Mouse (Mus musculus): Measurements from ENCODE around the gene Bche. TPM values are rescaled to one million over a fixed set of nuclear protein-coding genes. Genes with fewer than 3 reads are reported as not detected.

The Bche gene
- 15.1 and 15.8 TPM in 2 replicates for polyA plus RNA-seq (2015; fragmentation: Nextera tagmentation; extraction: Ambion mirVana)

GRCm38 (mm10) chr3:73708410-73708714, at the start of gene Bche:
Bche (minus strand) TSS chr3:73708415.
- Histone ChIP-seq H3K4me2 (peak within 1 kb of the TSS; percentile 59), H3K27ac (peak within 1 kb of the TSS; percentile 66), H3K27me3 (no peaks in the 10 kb centered on the region), H3K9me3 (replicated peaks) (no peaks in the 10 kb centered on the region), H3K4me3 (peak within 1 kb of the TSS; percentile 52), H3K4me1 (replicated peaks) (no peaks in the 10 kb centered on the region; the same call in 1 of the 2 replicates), H3K36me3 (peaks cover 3% of the 10 kb centered on the region; the same call in 1 of the 2 replicates), H3K9ac (peak within 1 kb of the TSS; percentile 42)
- WGBS = 15% methylated on average over 10 of the region's 10 CpGs
- ATAC-seq (replicated peaks; ENCODE audit: insufficient number of reproducible peaks, insufficient read depth, low FRiP score, low read depth) = no peak

GRCm38 (mm10) chr3:73741998-73742397, 33.8 kb upstream of the Bche start:
- Histone ChIP-seq H3K9me3 (replicated peaks) (no peaks in the 10 kb centered on the region), H3K36me3 (no peaks in the 10 kb centered on the region), H3K4me3 (no peak overlapping the region), H3K9ac (no peak overlapping the region), H3K27me3 (no peaks in the 10 kb centered on the region), H3K4me1 (replicated peaks) (no peaks in the 10 kb centered on the region), H3K4me2 (no peak overlapping the region), H3K27ac (no peak overlapping the region)
- no peak for ATAC-seq (replicated peaks; ENCODE audit: insufficient number of reproducible peaks, insufficient read depth, low FRiP score, low read depth)

GRCm38 (mm10) chr3:73731677-73732076, 23.5 kb upstream of the Bche start:
- WGBS = 41% methylated on average over 2 of the region's 2 CpGs
- ATAC-seq (replicated peaks; ENCODE audit: insufficient number of reproducible peaks, insufficient read depth, low FRiP score, low read depth) = no peak
- no peak overlapping the region for H3K27ac ChIP-seq

GRCm38 (mm10) chr3:73729511-73729910, 21.3 kb upstream of the Bche start:
- no peaks in the 10 kb centered on the region for H3K27me3 ChIP-seq
- 83% methylated on average over 5 of the region's 5 CpGs for WGBS

More at GRCm38 (mm10) chr3:73731677-73732076, 23.5 kb upstream of the Bche start:
- no peaks in the 10 kb centered on the region for H3K9me3 ChIP-seq (replicated peaks)
- H3K4me3 ChIP-seq = no peak overlapping the region
- H3K36me3 ChIP-seq = no peaks in the 10 kb centered on the region
- H3K27me3 ChIP-seq = no peaks in the 10 kb centered on the region
- H3K4me2 ChIP-seq = no peak overlapping the region
- H3K9ac ChIP-seq = no peak overlapping the region
- H3K4me1 ChIP-seq (replicated peaks) = no peaks in the 10 kb centered on the region

GRCm38 (mm10) chr3:73725711-73726110, 17.5 kb upstream of the Bche start:
- H3K4me2 ChIP-seq = no peak overlapping the region
- H3K4me1 ChIP-seq (replicated peaks) = no peaks in the 10 kb centered on the region
- ATAC-seq (replicated peaks; ENCODE audit: insufficient number of reproducible peaks, insufficient read depth, low FRiP score, low read depth) = no peak
- no peak overlapping the region for H3K9ac ChIP-seq
- no peaks in the 10 kb centered on the region for H3K9me3 ChIP-seq (replicated peaks)
- H3K27me3 ChIP-seq = no peaks in the 10 kb centered on the region
- no peak overlapping the region for H3K4me3 ChIP-seq
- H3K27ac ChIP-seq = no peak overlapping the region
- H3K36me3 ChIP-seq = no peaks in the 10 kb centered on the region

More at GRCm38 (mm10) chr3:73729511-73729910, 21.3 kb upstream of the Bche start:
- no peaks in the 10 kb centered on the region for H3K9me3 ChIP-seq (replicated peaks)
- H3K9ac ChIP-seq = no peak overlapping the region
- ATAC-seq (replicated peaks; ENCODE audit: insufficient number of reproducible peaks, insufficient read depth, low FRiP score, low read depth) = no peak
- no peaks in the 10 kb centered on the region for H3K4me1 ChIP-seq (replicated peaks)
- no peak overlapping the region for H3K4me2 ChIP-seq
- H3K27ac ChIP-seq = no peak overlapping the region
- no peak overlapping the region for H3K4me3 ChIP-seq
- no peaks in the 10 kb centered on the region for H3K36me3 ChIP-seq

GRCm38 (mm10) chr3:73724869-73725268, 16.7 kb upstream of the Bche start:
- Histone ChIP-seq H3K27ac (no peak overlapping the region), H3K9me3 (replicated peaks) (no peaks in the 10 kb centered on the region), H3K4me1 (replicated peaks) (no peaks in the 10 kb centered on the region), H3K4me3 (no peak overlapping the region), H3K27me3 (no peaks in the 10 kb centered on the region), H3K36me3 (no peaks in the 10 kb centered on the region), H3K4me2 (no peak overlapping the region), H3K9ac (no peak overlapping the region)
- WGBS = 79% methylated on average over 1 of the region's 1 CpGs
- ATAC-seq (replicated peaks; ENCODE audit: insufficient number of reproducible peaks, insufficient read depth, low FRiP score, low read depth) = no peak

- WGBS = 86% methylated on average over 1 of the region's 1 CpGs
- Histone ChIP-seq H3K9me3 (replicated peaks) (no peaks in the 10 kb centered on the region), H3K27me3 (no peaks in the 10 kb centered on the region), H3K36me3 (no peaks in the 10 kb centered on the region), H3K27ac (no peak overlapping the region), H3K9ac (no peak overlapping the region), H3K4me1 (replicated peaks) (no peaks in the 10 kb centered on the region), H3K4me3 (no peak overlapping the region), H3K4me2 (no peak overlapping the region)
- no peak for ATAC-seq (replicated peaks; ENCODE audit: insufficient number of reproducible peaks, insufficient read depth, low FRiP score, low read depth)
Observed at GRCm38 (mm10) chr3:73717610-73718284, 9.5 kb upstream of the Bche start.

GRCm38 (mm10) chr3:73709871-73710270, 1.7 kb upstream of the Bche start:
- Histone ChIP-seq H3K27me3 (no peaks in the 10 kb centered on the region), H3K4me1 (replicated peaks) (no peaks in the 10 kb centered on the region; the same call in 1 of the 2 replicates), H3K4me3 (no peak overlapping the region), H3K36me3 (no peaks in the 10 kb centered on the region), H3K27ac (no peak overlapping the region), H3K9me3 (replicated peaks) (no peaks in the 10 kb centered on the region), H3K4me2 (no peak overlapping the region), H3K9ac (no peak overlapping the region)
- 65% methylated on average over 8 of the region's 8 CpGs for WGBS
- no peak for ATAC-seq (replicated peaks; ENCODE audit: insufficient number of reproducible peaks, insufficient read depth, low FRiP score, low read depth)

GRCm38 (mm10) chr3:73707461-73708409, 480 bp downstream of the Bche start:
- Histone ChIP-seq H3K36me3 (peaks cover 3% of the 10 kb centered on the region; the same call in 1 of the 2 replicates), H3K9ac (peak overlapping the region; percentile 42), H3K9me3 (replicated peaks) (no peaks in the 10 kb centered on the region), H3K4me1 (replicated peaks) (no peaks in the 10 kb centered on the region; the same call in 1 of the 2 replicates), H3K27me3 (no peaks in the 10 kb centered on the region), H3K4me2 (peak overlapping the region; percentile 59), H3K4me3 (peak overlapping the region; percentile 52), H3K27ac (peak overlapping the region; percentile 66)
- peak; percentile 90 for ATAC-seq (replicated peaks; ENCODE audit: insufficient number of reproducible peaks, insufficient read depth, low FRiP score, low read depth)
- WGBS = 18% methylated on average over 20 of the region's 20 CpGs

GRCm38 (mm10) chr3:73706544-73706943, 1.7 kb downstream of the Bche start:
- H3K9ac ChIP-seq = no peak overlapping the region
- H3K27ac ChIP-seq = no peak overlapping the region
- H3K4me3 ChIP-seq = no peak overlapping the region
- WGBS = 26% methylated on average over 1 of the region's 1 CpGs
- H3K36me3 ChIP-seq = peaks cover 3% of the 10 kb centered on the region; the same call in 1 of the 2 replicates
- no peaks in the 10 kb centered on the region for H3K9me3 ChIP-seq (replicated peaks)
- H3K27me3 ChIP-seq = no peaks in the 10 kb centered on the region
- ATAC-seq (replicated peaks; ENCODE audit: insufficient number of reproducible peaks, insufficient read depth, low FRiP score, low read depth) = no peak
- H3K4me1 ChIP-seq (replicated peaks) = peaks cover 3% of the 10 kb centered on the region
- no peak overlapping the region for H3K4me2 ChIP-seq

GRCm38 (mm10) chr3:73698889-73699288, 9.3 kb downstream of the Bche start:
- Histone ChIP-seq H3K9ac (no peak overlapping the region), H3K4me1 (replicated peaks) (peaks cover 3% of the 10 kb centered on the region), H3K27me3 (no peaks in the 10 kb centered on the region), H3K36me3 (no peaks in the 10 kb centered on the region), H3K4me3 (no peak overlapping the region), H3K27ac (no peak overlapping the region), H3K4me2 (no peak overlapping the region), H3K9me3 (replicated peaks) (no peaks in the 10 kb centered on the region)
- ATAC-seq (replicated peaks; ENCODE audit: insufficient number of reproducible peaks, insufficient read depth, low FRiP score, low read depth) = no peak
- WGBS = 43% methylated on average over 1 of the region's 1 CpGs

Measured in heart, embryonic 15.5 days (tissue).